Mouse (Mus musculus) embryonic facial prominence, embryonic 13.5 days (tissue): ENCODE measurements around the gene Cep170. TPM values are rescaled to one million over a fixed set of nuclear protein-coding genes. Genes with fewer than 3 reads are reported as not detected.

Experiments used
- microRNA counts: library from miRNA; unstranded; fragments of <30 nt; microRNA quantifications from one replicate; lab custom pipeline; 2016
- microRNA-seq: library from miRNA; unstranded; fragments of <30 nt; microRNA quantifications from one replicate; pipeline ENCODE4, GENCODE M21; 2016
- polyA plus RNA-seq: library from polyadenylated mRNA; unstranded; fragments of >200 nt; fragmentation: Nextera tagmentation; extraction: Ambion mirVana; gene quantifications from 2 replicates; pipeline ENCODE4 v1.2.1, GENCODE M21; 2015

Cep170 gene
- polyA plus RNA-seq, 1 experiment from 2014 or later: 39.3 TPM

MicroRNAs encoded within 50 kb of the gene (microRNA counts, 519-probe panel; counts per million panel counts)
- microRNA mmu-miR-350 (lab: Ali Mortazavi, UCI): 3,642 counts per million, percentile 81 among the panel's probes with 10 or more counts

Small RNA genes within 50 kb of the gene (microRNA-seq; reads per million reads assigned to microRNA genes)
- 477 reads per million, percentile 71 among the genes with 10 or more reads in this experiment for gene Mir350

Other genes with a start within 250 kb of the Cep170 start
- gene Sdccag8, start 593 bp upstream of the Cep170 start, polyA plus RNA-seq: 19.1 and 19.6 TPM in 2 replicates